Mouse (Mus musculus) adrenal gland, postnatal 25 days (tissue): ENCODE measurements around the gene Foxj2. TPM values are rescaled to one million over a fixed set of nuclear protein-coding genes. Genes with fewer than 3 reads are reported as not detected.

Experiments used
- DNase-seq: peaks from one replicate; pipeline ENCODE4 v3.0.0; 2021; ENCODE audit warnings: mixed read lengths
- total RNA-seq: library from RNA; stranded (reverse); gene quantifications from 2 replicates; pipeline ENCODE4 v1.2.3, GENCODE M21; 2021

Foxj2 gene
- total RNA-seq, 1 experiment from 2014 or later, result 22.8 TPM

GRCm38 (mm10) chr6:122813640-122814039 is 6.1 kb upstream of the Foxj2 start:
- DNase-seq, result no peak

- peak; percentile 24 for DNase-seq
Measured at GRCm38 (mm10) chr6:122820071-122820798, 521 bp downstream of the Foxj2 start.

- DNase-seq, result no peak
Measured at GRCm38 (mm10) chr6:122820799-122821650, 1.3 kb downstream of the Foxj2 start.

GRCm38 (mm10) chr6:122821822-122822221 is 2.1 kb downstream of the Foxj2 start:
- no peak for DNase-seq

GRCm38 (mm10) chr6:122824086-122824485 is 4.4 kb downstream of the Foxj2 start:
- DNase-seq, result no peak

- DNase-seq, result no peak
Measured at GRCm38 (mm10) chr6:122825166-122825565, 5.5 kb downstream of the Foxj2 start.

GRCm38 (mm10) chr6:122825923-122826742 is 6.4 kb downstream of the Foxj2 start:
- DNase-seq, result peak; percentile 64

GRCm38 (mm10) chr6:122828086-122828485 is 8.4 kb downstream of the Foxj2 start:
- DNase-seq, result peak; percentile 35

GRCm38 (mm10) chr6:122832880-122833279 is 13.2 kb downstream of the Foxj2 start:
- DNase-seq, result no peak

GRCm38 (mm10) chr6:122834365-122834764 is 14.7 kb downstream of the Foxj2 start:
- peak; percentile 46 for DNase-seq

- DNase-seq, result no peak
Measured at GRCm38 (mm10) chr6:122836974-122837373, 17.3 kb downstream of the Foxj2 start.

GRCm38 (mm10) chr6:122837539-122837938 is 17.8 kb downstream of the Foxj2 start:
- DNase-seq, result no peak

GRCm38 (mm10) chr6:122843759-122844158 is 24.0 kb downstream of the Foxj2 start:
- no peak for DNase-seq

- DNase-seq, result no peak
Measured at GRCm38 (mm10) chr6:122852696-122853095, 33.0 kb downstream of the Foxj2 start.

GRCm38 (mm10) chr6:122854552-122854951 is 34.8 kb downstream of the Foxj2 start:
- DNase-seq, result no peak

GRCm38 (mm10) chr6:122855955-122856354 is 36.2 kb downstream of the Foxj2 start, which contains the start of gene C3ar1:
Gene C3ar1 (minus strand): TSS chr6:122856161.
- DNase-seq, result peak; percentile 20

- DNase-seq, result no peak
Measured at GRCm38 (mm10) chr6:122862434-122862833, 42.7 kb downstream of the Foxj2 start.

GRCm38 (mm10) chr6:122862871-122863270 is 43.2 kb downstream of the Foxj2 start:
- DNase-seq, result no peak

GRCm38 (mm10) chr6:122867914-122868313 is 48.2 kb downstream of the Foxj2 start:
- DNase-seq, result no peak

GRCm38 (mm10) chr6:122869846-122870245 is 50.1 kb downstream of the Foxj2 start:
- DNase-seq, result no peak

GRCm38 (mm10) chr6:122872800-122873199 is 53.1 kb downstream of the Foxj2 start:
- no peak for DNase-seq
